Mouse (Mus musculus) hindbrain, embryonic 13.5 days (tissue): ENCODE data around the gene Prpf3. TPM values are rescaled to one million over a fixed set of nuclear protein-coding genes. Genes with fewer than 3 reads are reported as not detected.
"Not testable (repeated sequence)": the region's sequence is repeated elsewhere in the genome, so short reads cannot be mapped to it uniquely, and the experiment has no call there.

Experiments used
- ATAC-seq: fragments of 200-750 bp; cut with Nextera tagmentation; 2 replicates; pipeline ENCODE4 v1.8.0; 2017; ENCODE audit warnings: moderate TSS enrichment; ENCODE audit not compliant: low FRiP score
- H3K27ac ChIP-seq: fragments of 300-500 bp; sonication (generic); 2 replicates; pipeline ENCODE4 v1.5.1; 2015; ENCODE audit warnings: inconsistent platforms, mild to moderate bottlenecking, moderate library complexity
- H3K27me3 ChIP-seq: fragments of 300-500 bp; sonication (generic); 2 replicates; pipeline ENCODE4 v1.6.1; 2015; ENCODE audit warnings: mild to moderate bottlenecking, inconsistent platforms
- H3K36me3 ChIP-seq: fragments of 300-500 bp; sonication (generic); 2 replicates; pipeline ENCODE4 v1.6.1; 2015; ENCODE audit warnings: mild to moderate bottlenecking, inconsistent platforms
- H3K4me1 ChIP-seq: fragments of 300-500 bp; sonication (generic); replicated peaks from 2 replicates; pipeline ENCODE4 v1.6.1; 2015; ENCODE audit warnings: inconsistent platforms
- H3K4me2 ChIP-seq: fragments of 300-500 bp; sonication (generic); 2 replicates; pipeline ENCODE4 v1.6.1; 2015; ENCODE audit warnings: inconsistent platforms, mild to moderate bottlenecking, moderate library complexity
- H3K4me3 ChIP-seq: fragments of 300-500 bp; sonication (generic); 2 replicates; pipeline ENCODE4 v1.5.1; 2015; ENCODE audit warnings: mild to moderate bottlenecking, inconsistent platforms
- H3K9ac ChIP-seq: fragments of 300-500 bp; sonication (generic); 2 replicates; pipeline ENCODE4 v1.6.1; 2015; ENCODE audit warnings: mild to moderate bottlenecking, inconsistent platforms
- H3K9me3 ChIP-seq: fragments of 300-500 bp; sonication (generic); 2 replicates; pipeline ENCODE4 v1.6.1; 2016; ENCODE audit warnings: inconsistent platforms
- WGBS: fragments of 180-500 bp; shearing (Covaris S2); methylation state at CpG from one replicate; pipeline ENCODE4 v1.1.7; 2015; 5-methylcytosine and 5-hydroxymethylcytosine counted together
- polyA plus RNA-seq: library from polyadenylated mRNA; unstranded; fragments of >200 nt; fragmentation: Nextera tagmentation; extraction: Ambion mirVana; gene quantifications from 2 replicates; pipeline ENCODE4 v1.2.1, GENCODE M21; 2015

Prpf3 gene
- polyA plus RNA-seq, 1 experiment from 2014 or later = 39.7 TPM

GRCm38 (mm10) chr3:95871392-95871867 lies 15.7 kb upstream of the Prpf3 start, which contains the start of gene Mrps21:
Gene Mrps21 (minus strand): TSS chr3:95871519.
- WGBS = under 1% methylated on average over 33 of the region's 33 CpGs

GRCm38 (mm10) chr3:95870976-95871375 lies 15.3 kb upstream of the Prpf3 start:
- Histone ChIP-seq H3K9ac (peak overlapping the region; percentile 86), H3K9me3 (no peaks in the 10 kb centered on the region), H3K4me1 (peaks cover 25% of the 10 kb centered on the region), H3K36me3 (peaks cover 31% of the 10 kb centered on the region), H3K27me3 (no peaks in the 10 kb centered on the region), H3K4me3 (peak overlapping the region; percentile 72), H3K27ac (peak overlapping the region; percentile 85), H3K4me2 (peak overlapping the region; percentile 82)
- peak; percentile 29; the same call in 1 of the 2 replicates for ATAC-seq
- WGBS = 10% methylated on average over 15 of the region's 15 CpGs

More at GRCm38 (mm10) chr3:95871392-95871867, 15.7 kb upstream of the Prpf3 start, which contains the start of gene Mrps21:
- Histone ChIP-seq H3K4me2 (peak within 1 kb of the TSS; percentile 82), H3K36me3 (peaks cover 31% of the 10 kb centered on the region), H3K27ac (peak within 1 kb of the TSS; percentile 85), H3K9ac (peak within 1 kb of the TSS; percentile 86), H3K4me3 (peak within 1 kb of the TSS; percentile 72), H3K4me1 (peaks cover 25% of the 10 kb centered on the region), H3K9me3 (no peaks in the 10 kb centered on the region), H3K27me3 (no peaks in the 10 kb centered on the region)
- peak; percentile 92 for ATAC-seq

- Histone ChIP-seq H3K27me3 (no peaks in the 10 kb centered on the region), H3K36me3 (peaks cover 55% of the 10 kb centered on the region), H3K27ac (no peak overlapping the region), H3K4me2 (no peak overlapping the region), H3K4me3 (no peak overlapping the region), H3K4me1 (peaks cover 23% of the 10 kb centered on the region), H3K9ac (no peak overlapping the region), H3K9me3 (no peaks in the 10 kb centered on the region)
- WGBS = 96% methylated on average over 2 of the region's 2 CpGs
- ATAC-seq = no peak
These were observed 11.7 kb upstream of the Prpf3 start for GRCm38 (mm10) chr3:95867408-95867807.

- no peaks in the 10 kb centered on the region for H3K9me3 ChIP-seq
- H3K4me3 ChIP-seq = no peak overlapping the region
- 90% methylated on average over 5 of the region's 5 CpGs for WGBS
- H3K27ac ChIP-seq = no peak overlapping the region
- peaks cover 58% of the 10 kb centered on the region for H3K36me3 ChIP-seq
- H3K9ac ChIP-seq = no peak overlapping the region
- ATAC-seq = no peak
- H3K4me2 ChIP-seq = no peak overlapping the region
- no peaks in the 10 kb centered on the region for H3K27me3 ChIP-seq
- peaks cover 18% of the 10 kb centered on the region for H3K4me1 ChIP-seq
These were observed 10.4 kb upstream of the Prpf3 start for GRCm38 (mm10) chr3:95866071-95866470.

- no peak for ATAC-seq
- peaks cover 58% of the 10 kb centered on the region for H3K36me3 ChIP-seq
- WGBS = 94% methylated on average over 20 of the region's 20 CpGs
These were observed 9.9 kb upstream of the Prpf3 start for GRCm38 (mm10) chr3:95865571-95865970.

GRCm38 (mm10) chr3:95865050-95865449 lies 9.4 kb upstream of the Prpf3 start:
- no peak overlapping the region for H3K4me2 ChIP-seq
- H3K9ac ChIP-seq = no peak overlapping the region
- H3K4me1 ChIP-seq = peaks cover 8% of the 10 kb centered on the region; the same call in 1 of the 2 replicates
- no peak overlapping the region for H3K27ac ChIP-seq
- H3K27me3 ChIP-seq = no peaks in the 10 kb centered on the region
- H3K4me3 ChIP-seq = no peak overlapping the region
- H3K36me3 ChIP-seq = peaks cover 56% of the 10 kb centered on the region
- H3K9me3 ChIP-seq = no peaks in the 10 kb centered on the region
- no peak for ATAC-seq
- 93% methylated on average over 5 of the region's 5 CpGs for WGBS

More at GRCm38 (mm10) chr3:95865571-95865970, 9.9 kb upstream of the Prpf3 start:
- H3K4me1 ChIP-seq = peaks cover 13% of the 10 kb centered on the region
- no peak overlapping the region for H3K9ac ChIP-seq
- H3K27ac ChIP-seq = no peak overlapping the region
- no peak overlapping the region for H3K4me2 ChIP-seq
- no peak overlapping the region for H3K4me3 ChIP-seq
- H3K9me3 ChIP-seq = no peaks in the 10 kb centered on the region
- no peaks in the 10 kb centered on the region for H3K27me3 ChIP-seq

GRCm38 (mm10) chr3:95863578-95863977 lies 7.9 kb upstream of the Prpf3 start:
- Histone ChIP-seq H3K27me3 (no peaks in the 10 kb centered on the region), H3K27ac (no peak overlapping the region), H3K9me3 (no peaks in the 10 kb centered on the region), H3K4me1 (no peaks in the 10 kb centered on the region), H3K36me3 (peaks cover 44% of the 10 kb centered on the region), H3K4me2 (no peak overlapping the region), H3K9ac (no peak overlapping the region), H3K4me3 (no peak overlapping the region)
- no peak for ATAC-seq
- WGBS = 77% methylated on average over 7 of the region's 7 CpGs

GRCm38 (mm10) chr3:95861796-95862195 lies 6.1 kb upstream of the Prpf3 start:
- peak; percentile 36; the same call in 1 of the 2 replicates for ATAC-seq
- Histone ChIP-seq H3K36me3 (peaks cover 29% of the 10 kb centered on the region), H3K4me3 (no peak overlapping the region), H3K27me3 (no peaks in the 10 kb centered on the region), H3K9me3 (no peaks in the 10 kb centered on the region), H3K27ac (no peak overlapping the region), H3K4me2 (no peak overlapping the region), H3K4me1 (no peaks in the 10 kb centered on the region), H3K9ac (no peak overlapping the region)
- WGBS = 49% methylated on average over 2 of the region's 2 CpGs

GRCm38 (mm10) chr3:95861216-95861615 lies 5.5 kb upstream of the Prpf3 start:
- H3K9ac ChIP-seq = no peak overlapping the region
- 79% methylated on average over 10 of the region's 10 CpGs for WGBS
- no peak for ATAC-seq
- H3K4me3 ChIP-seq = no peak overlapping the region
- no peak overlapping the region for H3K4me2 ChIP-seq
- H3K4me1 ChIP-seq = peaks cover under 1% of the 10 kb centered on the region; the same call in 1 of the 2 replicates
- no peaks in the 10 kb centered on the region for H3K27me3 ChIP-seq
- H3K36me3 ChIP-seq = peaks cover 27% of the 10 kb centered on the region
- H3K27ac ChIP-seq = no peak overlapping the region
- H3K9me3 ChIP-seq = no peaks in the 10 kb centered on the region

GRCm38 (mm10) chr3:95860323-95860722 lies 4.6 kb upstream of the Prpf3 start:
- no peaks in the 10 kb centered on the region for H3K9me3 ChIP-seq
- no peaks in the 10 kb centered on the region for H3K27me3 ChIP-seq
- no peak for ATAC-seq
- H3K4me1 ChIP-seq = peaks cover 3% of the 10 kb centered on the region; the same call in 1 of the 2 replicates
- H3K9ac ChIP-seq = no peak overlapping the region
- 86% methylated on average over 3 of the region's 3 CpGs for WGBS
- peaks cover 23% of the 10 kb centered on the region for H3K36me3 ChIP-seq
- no peak overlapping the region for H3K27ac ChIP-seq
- no peak overlapping the region for H3K4me2 ChIP-seq
- no peak overlapping the region for H3K4me3 ChIP-seq

GRCm38 (mm10) chr3:95858278-95858677 lies 2.6 kb upstream of the Prpf3 start:
- not testable (repeated sequence) for H3K4me2 ChIP-seq, H3K9me3 ChIP-seq, H3K27ac ChIP-seq, H3K4me3 ChIP-seq, H3K9ac ChIP-seq, H3K27me3 ChIP-seq, ATAC-seq
- Histone ChIP-seq H3K36me3 (peaks cover 10% of the 10 kb centered on the region), H3K4me1 (peaks cover 12% of the 10 kb centered on the region)
- WGBS = 87% methylated on average over 3 of the region's 3 CpGs

- H3K4me2 ChIP-seq, H3K27ac ChIP-seq, ATAC-seq, H3K4me3 ChIP-seq, H3K27me3 ChIP-seq, H3K9me3 ChIP-seq, H3K9ac ChIP-seq: not testable (repeated sequence)
- WGBS = 91% methylated on average over 1 of the region's 1 CpGs
- H3K4me1 ChIP-seq = peaks cover 12% of the 10 kb centered on the region
- H3K36me3 ChIP-seq = peaks cover 15% of the 10 kb centered on the region
These were observed 1.4 kb upstream of the Prpf3 start for GRCm38 (mm10) chr3:95857050-95857449.

- 30% methylated on average over 7 of the region's 7 CpGs for WGBS
- Histone ChIP-seq H3K4me3 (peak overlapping the region; percentile 86), H3K36me3 (peaks cover 20% of the 10 kb centered on the region), H3K9me3 (no peaks in the 10 kb centered on the region), H3K4me1 (peaks cover 12% of the 10 kb centered on the region), H3K4me2 (peak overlapping the region; percentile 74), H3K27me3 (no peaks in the 10 kb centered on the region), H3K9ac (peak overlapping the region; percentile 82), H3K27ac (peak overlapping the region; percentile 83)
- peak; percentile 16; the same call in 1 of the 2 replicates for ATAC-seq
These were observed 430 bp upstream of the Prpf3 start for GRCm38 (mm10) chr3:95856115-95856514.
